9 mouse cellular contexts compared by ENCODE assay signal in genomic region chr3:87988068-87988467, GRCm38 (mm10). TPM values are rescaled to one million over a fixed set of nuclear protein-coding genes. Genes with fewer than 3 reads are reported as not detected.
DNase-seq lines count a peak whose midpoint lies in the region; ATAC-seq lines count a peak whose summit lies in the region.
"Had no signal": no experiment of that assay in that cellular context is flagged by ENCODE, and none has a peak within 500 bp of the region (broad histone marks: within the 10 kb centered on the region; RNA-seq: fewer than 3 reads in every experiment).

No protein-coding gene starts in this region.

- peaks cover 40% of the 10 kb centered on the region for H3K27me3 ChIP-seq in kidney, embryonic 14.5 days (ENCODE audit: control insufficient read depth, insufficient read depth, low read length)
- H3K27me3 ChIP-seq in hindbrain, embryonic 13.5 days, result peaks cover 45% of the 10 kb centered on the region
- peaks cover 2% of the 10 kb centered on the region; the same call in 1 of the 2 replicates for H3K27me3 ChIP-seq in midbrain, embryonic 14.5 days (ENCODE audit: control insufficient read depth, insufficient read depth, low read length)

- no peak for ATAC-seq in kidney, embryonic 14.5 days (ENCODE audit: low FRiP score, low TSS enrichment)
- peak; percentile 15; the same call in 1 of the 2 replicates for ATAC-seq in hindbrain, embryonic 13.5 days (ENCODE audit: low FRiP score)
- ATAC-seq in midbrain, embryonic 14.5 days (ENCODE audit: low FRiP score, low TSS enrichment), result no peak

- H3K4me2 ChIP-seq in kidney, embryonic 14.5 days (replicated peaks; ENCODE audit: low read depth, low read length), result peak overlapping the region; percentile 77
- H3K4me2 ChIP-seq in hindbrain, embryonic 13.5 days, result peak overlapping the region; percentile 61
- H3K4me2 ChIP-seq in midbrain, embryonic 14.5 days (ENCODE audit: low read length), result peak overlapping the region; percentile 69

- H3K36me3 ChIP-seq in kidney, embryonic 14.5 days (ENCODE audit: control insufficient read depth, insufficient read depth, low read length), result no peaks in the 10 kb centered on the region
- H3K36me3 ChIP-seq in hindbrain, embryonic 13.5 days, result no peaks in the 10 kb centered on the region
- H3K36me3 ChIP-seq in midbrain, embryonic 14.5 days (ENCODE audit: control insufficient read depth, insufficient read depth, low read length), result no peaks in the 10 kb centered on the region

- no peaks in the 10 kb centered on the region for H3K9me3 ChIP-seq in kidney, embryonic 14.5 days (ENCODE audit: control insufficient read depth, low read length)
- no peaks in the 10 kb centered on the region for H3K9me3 ChIP-seq in hindbrain, embryonic 13.5 days
- H3K9me3 ChIP-seq in midbrain, embryonic 14.5 days (ENCODE audit: control insufficient read depth, low read length), result no peaks in the 10 kb centered on the region

- peak overlapping the region; percentile 42; the same call in 1 of the 2 replicates for H3K9ac ChIP-seq in kidney, embryonic 14.5 days (ENCODE audit: low read depth, low read length)
- H3K9ac ChIP-seq in hindbrain, embryonic 13.5 days, result peak overlapping the region; percentile 66
- peak overlapping the region; percentile 50 for H3K9ac ChIP-seq in midbrain, embryonic 14.5 days (replicated peaks; ENCODE audit: low read length)

- 8% methylated on average over 15 of the region's 15 CpGs for WGBS in kidney, embryonic 14.5 days
- 6% methylated on average over 15 of the region's 15 CpGs for WGBS in hindbrain, embryonic 13.5 days
- WGBS in midbrain, embryonic 14.5 days, result 5% methylated on average over 15 of the region's 15 CpGs

- DNase-seq in kidney, adult 11 months, result no peak
- peak; percentile 58 for DNase-seq in midbrain, embryonic 14.5 days
- no peak for DNase-seq in adrenal gland, postnatal 4 days (ENCODE audit: low spot score in 2 of 2)
- DNase-seq in urinary bladder, adult 2 months (ENCODE audit: low spot score), result no peak
- no peak for DNase-seq in adrenal gland, postnatal 10 days
- DNase-seq: kidney, adult 9 months had no signal

- peak overlapping the region; percentile 38 for H3K4me3 ChIP-seq in kidney, embryonic 14.5 days (ENCODE audit: low read length)
- peak overlapping the region; percentile 29; the same call in 1 of the 2 replicates for H3K4me3 ChIP-seq in brown adipose tissue, adult 24 weeks (ENCODE audit: insufficient read depth, low read depth, low read length)
- H3K4me3 ChIP-seq in hindbrain, embryonic 13.5 days, result peak overlapping the region; percentile 40
- peak overlapping the region; percentile 33 for H3K4me3 ChIP-seq in midbrain, embryonic 14.5 days (replicated peaks; ENCODE audit: low read depth, low read length)

- peaks cover 33% of the 10 kb centered on the region for H3K4me1 ChIP-seq in kidney, embryonic 14.5 days (ENCODE audit: control insufficient read depth, insufficient read depth, low read length)
- H3K4me1 ChIP-seq in brown adipose tissue, adult 24 weeks (ENCODE audit: control insufficient read depth, insufficient read depth, insufficient read length, low read length), result peaks cover 15% of the 10 kb centered on the region
- peaks cover 56% of the 10 kb centered on the region for H3K4me1 ChIP-seq in hindbrain, embryonic 13.5 days (replicated peaks)
- H3K4me1 ChIP-seq in midbrain, embryonic 14.5 days (ENCODE audit: control insufficient read depth, insufficient read depth, low read length), result peaks cover 30% of the 10 kb centered on the region

- no peak overlapping the region for H3K27ac ChIP-seq in kidney, embryonic 14.5 days (ENCODE audit: low read depth, low read length)
- H3K27ac ChIP-seq in brown adipose tissue, adult 24 weeks (replicated peaks; ENCODE audit: low read depth, low read length), result no peak overlapping the region
- peak overlapping the region; percentile 72 for H3K27ac ChIP-seq in hindbrain, embryonic 13.5 days
- H3K27ac ChIP-seq in midbrain, embryonic 14.5 days (replicated peaks; ENCODE audit: low read depth, low read length), result peak overlapping the region; percentile 60; the same call in 1 of the 2 replicates

RNA-seq across cellular contexts. Expression of gene Bcan, which starts 12.0 kb away (rescaled TPM):
- polyA plus RNA-seq in kidney, embryonic 14.5 days (2014; fragmentation: Nextera tagmentation; extraction: Ambion mirVana), result not detected in 2 replicates
- polyA plus RNA-seq in brown adipose tissue, adult 24 weeks (2012; ENCODE audit: insufficient read depth, insufficient read length, missing spikeins), result not detected in 2 replicates
- polyA plus RNA-seq in hindbrain, embryonic 13.5 days (2015; fragmentation: Nextera tagmentation; extraction: Ambion mirVana), result 35.8 and 39.8 TPM in 2 replicates
- polyA plus RNA-seq in midbrain, embryonic 14.5 days (2014; fragmentation: Nextera tagmentation; extraction: Ambion mirVana), result 34.3 and 49.7 TPM in 2 replicates
- total RNA-seq in adrenal gland, postnatal 4 days (2021), result 10 to 100 TPM; 29.2 to 30.6 TPM
- polyA plus RNA-seq in urinary bladder, adult 2 months (2012; rRNA removed), result 0.15 and 0.28 TPM in 2 replicates
- total RNA-seq in adrenal gland, postnatal 10 days (2021), result 10 to 100 TPM; 18.7 to 20.0 TPM

RNA-seq across cellular contexts. Expression of gene Nes, which starts 17.2 kb away (rescaled TPM):
- 14.8 and 26.1 TPM in 2 replicates for polyA plus RNA-seq in kidney, embryonic 14.5 days (2014; fragmentation: Nextera tagmentation; extraction: Ambion mirVana)
- polyA plus RNA-seq in brown adipose tissue, adult 24 weeks (2012; ENCODE audit: insufficient read depth, insufficient read length, missing spikeins), result 7.6 and 8.4 TPM in 2 replicates
- polyA plus RNA-seq in hindbrain, embryonic 13.5 days (2015; fragmentation: Nextera tagmentation; extraction: Ambion mirVana), result 49.5 and 55.3 TPM in 2 replicates
- polyA plus RNA-seq in midbrain, embryonic 14.5 days (2014; fragmentation: Nextera tagmentation; extraction: Ambion mirVana), result 19.0 and 28.8 TPM in 2 replicates
- total RNA-seq in adrenal gland, postnatal 4 days (2021), result 10 to 100 TPM; 16.2 to 24.3 TPM
- polyA plus RNA-seq in urinary bladder, adult 2 months (2012; rRNA removed), result 3.7 and 5.3 TPM in 2 replicates
- 10 to 100 TPM; 17.7 to 23.3 TPM for total RNA-seq in adrenal gland, postnatal 10 days (2021)

RNA-seq across cellular contexts. Expression of gene Hapln2, which starts 39.3 kb away (rescaled TPM):
- polyA plus RNA-seq in kidney, embryonic 14.5 days (2014; fragmentation: Nextera tagmentation; extraction: Ambion mirVana), result not detected in 2 replicates
- not detected in 2 replicates for polyA plus RNA-seq in brown adipose tissue, adult 24 weeks (2012; ENCODE audit: insufficient read depth, insufficient read length, missing spikeins)
- polyA plus RNA-seq in hindbrain, embryonic 13.5 days (2015; fragmentation: Nextera tagmentation; extraction: Ambion mirVana), result 0.47 and 0.56 TPM in 2 replicates
- 0.47 and 0.57 TPM in 2 replicates for polyA plus RNA-seq in midbrain, embryonic 14.5 days (2014; fragmentation: Nextera tagmentation; extraction: Ambion mirVana)
- total RNA-seq in adrenal gland, postnatal 4 days (2021), result not detected
- polyA plus RNA-seq in urinary bladder, adult 2 months (2012; rRNA removed), result 0.06 TPM in 1 of 2 replicates, not detected in the other
- total RNA-seq in adrenal gland, postnatal 10 days (2021), result not detected

RNA-seq across cellular contexts. Expression of gene Crabp2, which starts 39.6 kb away (rescaled TPM):
- polyA plus RNA-seq in kidney, embryonic 14.5 days (2014; fragmentation: Nextera tagmentation; extraction: Ambion mirVana), result 113 and 169 TPM in 2 replicates
- polyA plus RNA-seq in brown adipose tissue, adult 24 weeks (2012; ENCODE audit: insufficient read depth, insufficient read length, missing spikeins), result not detected in 2 replicates
- 145 and 148 TPM in 2 replicates for polyA plus RNA-seq in hindbrain, embryonic 13.5 days (2015; fragmentation: Nextera tagmentation; extraction: Ambion mirVana)
- 28.3 and 42.4 TPM in 2 replicates for polyA plus RNA-seq in midbrain, embryonic 14.5 days (2014; fragmentation: Nextera tagmentation; extraction: Ambion mirVana)
- 1 to 10 TPM; 1.7 to 2.0 TPM for total RNA-seq in adrenal gland, postnatal 4 days (2021)
- 0.91 and 1.4 TPM in 2 replicates for polyA plus RNA-seq in urinary bladder, adult 2 months (2012; rRNA removed)
- total RNA-seq in adrenal gland, postnatal 10 days (2021), result under 1 TPM; 0.48 to 0.76 TPM

RNA-seq across cellular contexts. Expression of gene Gpatch4, which starts 54.8 kb away (rescaled TPM):
- polyA plus RNA-seq in kidney, embryonic 14.5 days (2014; fragmentation: Nextera tagmentation; extraction: Ambion mirVana), result 48.1 and 48.6 TPM in 2 replicates
- 11.0 and 13.9 TPM in 2 replicates for polyA plus RNA-seq in brown adipose tissue, adult 24 weeks (2012; ENCODE audit: insufficient read depth, insufficient read length, missing spikeins)
- polyA plus RNA-seq in hindbrain, embryonic 13.5 days (2015; fragmentation: Nextera tagmentation; extraction: Ambion mirVana), result 27.4 and 30.6 TPM in 2 replicates
- 22.9 and 30.3 TPM in 2 replicates for polyA plus RNA-seq in midbrain, embryonic 14.5 days (2014; fragmentation: Nextera tagmentation; extraction: Ambion mirVana)
- 10 to 100 TPM; 15.4 to 16.1 TPM for total RNA-seq in adrenal gland, postnatal 4 days (2021)
- polyA plus RNA-seq in urinary bladder, adult 2 months (2012; rRNA removed), result 5.6 and 9.7 TPM in 2 replicates
- 10 to 100 TPM; 12.1 to 12.4 TPM for total RNA-seq in adrenal gland, postnatal 10 days (2021)

Comparison
In these comparisons a context has a peak if more than half of its experiments do, and no peak if none do; other contexts are left out.
1. H3K27ac ChIP-seq: peak in hindbrain, embryonic 13.5 days (single experiment) and midbrain, embryonic 14.5 days (single experiment); none in kidney, embryonic 14.5 days (single experiment) and brown adipose tissue, adult 24 weeks (single experiment).
2. RNA of gene Bcan, which starts 12.0 kb away (polyA plus RNA-seq): 35.8 to 39.8 TPM in hindbrain, embryonic 13.5 days and 34.3 to 49.7 TPM in midbrain, embryonic 14.5 days; 0.15 to 0.28 TPM in urinary bladder, adult 2 months, not detected in kidney, embryonic 14.5 days and not detected in brown adipose tissue, adult 24 weeks; every median in the first group is over 10 times any median in the second.
3. Peak in every context shown above with its lines, with median percentiles within 50 percentile points of each other: H3K4me2 ChIP-seq, H3K4me3 ChIP-seq and H3K9ac ChIP-seq.